Mouse (Mus musculus) right cerebral cortex, adult 18-20 months (tissue): ENCODE results near the gene Accs.

Source experiments
- DNase-seq: peaks from one replicate; pipeline ENCODE4 v3.0.0; 2022; ENCODE audit warnings: mixed read lengths

The Accs gene

DNA sequence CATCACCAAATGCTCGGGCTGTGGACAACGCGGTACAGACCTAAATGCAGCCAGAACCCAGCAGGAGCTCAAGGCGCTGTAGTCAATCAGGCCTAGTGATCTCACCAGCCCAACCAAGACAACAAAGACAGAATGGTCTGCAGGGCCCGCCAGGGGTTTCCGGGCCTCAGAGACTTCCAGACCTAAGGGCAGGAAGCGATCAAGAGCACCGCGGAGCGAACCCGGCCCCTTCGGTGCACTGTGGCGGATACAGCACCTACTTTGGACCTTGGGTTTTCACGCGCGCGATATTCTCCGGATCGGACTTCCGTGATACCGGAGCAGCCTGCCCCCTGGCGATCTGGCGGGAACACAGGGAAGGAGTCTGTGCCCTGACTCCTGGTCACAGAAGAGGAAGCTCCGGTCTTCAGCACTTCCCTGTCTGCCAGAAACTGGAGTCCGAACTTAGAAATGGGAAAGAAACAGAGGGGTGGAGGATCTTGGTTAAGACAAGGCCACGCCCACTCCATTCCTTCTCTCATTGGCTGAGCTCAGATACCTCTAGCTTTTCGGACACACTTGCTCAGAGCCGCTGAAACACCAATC is at the start of gene Accs:
Gene Accs, minus strand, starts transcription at position 439 of the 585 bp plus-strand sequence.
- DNase-seq = peak; percentile 53

DNA sequence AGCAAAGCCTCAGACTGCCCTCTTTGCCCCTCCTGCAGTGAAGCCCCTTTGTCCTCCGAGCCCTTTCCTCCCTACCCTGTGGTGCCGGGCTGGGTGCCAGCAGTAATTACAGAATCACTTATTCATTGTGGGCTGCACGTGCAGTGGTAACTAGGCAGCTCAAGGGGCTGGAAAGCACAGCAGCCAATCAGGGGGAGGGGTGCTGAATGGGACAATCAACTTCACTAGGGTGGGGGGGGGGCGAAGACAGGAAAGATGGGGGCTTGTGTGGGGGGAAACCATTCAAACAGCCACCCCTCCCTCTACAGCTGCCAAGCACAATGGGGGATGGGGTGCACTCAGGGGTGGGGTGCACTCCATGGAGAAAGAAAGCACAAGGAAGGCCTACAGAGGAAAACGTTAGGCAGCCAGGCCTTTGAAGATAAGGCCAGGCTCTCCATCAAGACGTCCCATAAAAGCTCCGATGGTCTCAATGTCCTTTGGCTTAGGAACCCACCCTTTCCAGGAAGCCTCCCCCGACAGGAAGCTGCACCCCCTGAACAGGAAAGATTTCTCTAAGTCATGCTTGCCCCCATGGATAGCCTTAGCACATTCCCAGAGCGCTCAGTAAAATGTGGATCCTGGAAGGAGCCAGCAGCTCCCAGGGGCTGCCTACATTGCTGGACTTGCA is 42.0 kb upstream of the Accs start:
- peak; percentile 47 for DNase-seq

- DNase-seq = no peak
Measured at GRCm38 (mm10) chr2:93890143-93890542, 40.4 kb upstream of the Accs start.

GRCm38 (mm10) chr2:93889071-93889470 is 39.3 kb upstream of the Accs start:
- DNase-seq = no peak

DNA sequence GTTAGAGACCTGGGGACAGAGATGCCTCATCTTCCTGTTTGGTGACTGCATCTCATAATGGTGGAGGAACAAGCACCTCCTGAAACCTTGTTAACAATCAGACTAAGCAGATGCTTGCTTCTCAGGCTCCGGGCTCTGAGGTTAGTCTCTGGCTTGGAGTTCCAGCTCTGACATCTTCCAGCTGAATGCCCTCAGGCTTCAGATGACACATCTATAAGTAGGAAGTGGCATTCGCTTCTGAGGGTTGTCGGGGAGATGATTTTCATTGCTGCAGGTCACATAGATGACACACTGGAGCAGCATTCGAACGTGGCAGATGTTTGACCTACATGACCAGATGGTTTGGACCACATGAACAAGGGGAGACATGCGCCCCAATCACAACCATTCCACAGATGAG is 38.6 kb upstream of the Accs start:
- no peak for DNase-seq

- no peak for DNase-seq
Measured at GRCm38 (mm10) chr2:93887273-93887672, 37.5 kb upstream of the Accs start.

GRCm38 (mm10) chr2:93886013-93886794 is 36.5 kb upstream of the Accs start:
- DNase-seq = no peak

DNA sequence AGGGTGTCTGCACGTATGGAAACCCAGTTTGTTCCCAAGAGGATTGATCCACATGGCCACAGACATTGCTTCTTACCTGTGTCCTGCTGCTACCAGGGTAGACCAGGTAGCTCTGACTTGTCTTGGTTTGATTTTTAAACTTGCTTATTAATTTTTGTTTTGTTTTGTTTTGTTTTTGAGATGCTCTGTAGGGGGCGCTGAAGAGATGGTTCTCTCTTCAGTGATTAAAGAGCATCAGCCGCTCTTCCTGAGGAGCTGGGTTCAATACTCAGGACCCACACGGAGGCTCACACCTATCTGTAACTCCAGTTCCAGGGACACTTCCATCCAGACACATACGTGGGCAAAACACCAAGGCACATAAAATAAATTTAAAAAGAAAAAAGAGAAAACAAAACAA is 33.3 kb upstream of the Accs start:
- no peak for DNase-seq

DNA sequence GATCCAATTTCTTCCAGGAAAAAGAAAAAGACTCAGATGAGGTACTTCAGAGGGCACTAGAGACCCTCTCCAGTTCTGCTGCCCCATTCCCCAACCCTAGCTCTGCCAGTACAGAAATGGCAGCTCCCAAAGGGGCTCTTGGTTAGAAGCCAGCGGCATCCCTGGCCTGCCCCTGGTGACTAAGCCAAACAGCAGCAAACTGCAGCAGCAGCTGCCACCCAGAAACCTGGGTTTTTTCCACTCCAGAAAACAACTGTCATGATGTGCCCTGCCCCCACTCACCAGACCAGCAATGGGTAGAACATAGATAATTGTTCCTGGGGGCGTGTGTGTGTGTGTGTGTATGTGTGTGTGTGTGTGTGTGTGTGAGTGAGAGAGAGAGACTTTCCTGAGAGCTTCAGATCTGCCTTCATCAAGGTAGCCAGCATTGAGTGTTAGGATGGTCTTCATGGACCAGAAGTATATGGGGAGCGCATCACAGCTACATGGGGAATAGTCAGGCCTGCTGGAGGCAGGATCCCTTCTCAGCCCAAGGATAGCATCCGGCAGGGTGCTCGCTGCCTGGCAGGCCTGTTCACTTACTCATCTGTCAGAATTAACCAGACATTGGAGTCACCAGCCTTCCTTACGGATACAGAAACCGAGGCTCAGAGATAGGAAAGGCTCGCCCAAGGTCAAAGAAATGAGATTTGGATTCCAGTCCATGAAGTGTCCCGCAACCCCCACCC is 32.1 kb upstream of the Accs start:
- DNase-seq = no peak

- DNase-seq = no peak
Measured at GRCm38 (mm10) chr2:93880981-93881380, 31.2 kb upstream of the Accs start.

DNA sequence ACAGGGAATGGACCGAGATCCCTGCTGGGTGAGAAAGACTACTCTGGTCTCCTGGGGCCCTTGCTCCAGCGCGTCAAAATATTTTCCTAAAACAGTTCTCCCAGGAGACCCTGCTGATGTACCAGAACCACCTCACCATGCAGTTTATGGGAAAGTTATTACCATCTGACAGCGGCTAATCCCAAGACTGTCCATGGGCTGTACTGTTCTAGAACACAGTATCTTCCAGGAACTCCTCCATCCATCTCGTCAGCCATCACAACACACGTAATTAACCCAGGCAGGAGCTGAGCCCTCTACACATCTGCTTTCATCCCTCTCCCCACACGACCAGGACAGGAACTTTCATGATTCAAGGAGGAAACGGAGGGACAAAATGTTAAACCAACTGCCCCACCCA is 30.7 kb upstream of the Accs start:
- no peak for DNase-seq

- no peak for DNase-seq
Measured at GRCm38 (mm10) chr2:93877005-93877404, 27.3 kb upstream of the Accs start.

DNA sequence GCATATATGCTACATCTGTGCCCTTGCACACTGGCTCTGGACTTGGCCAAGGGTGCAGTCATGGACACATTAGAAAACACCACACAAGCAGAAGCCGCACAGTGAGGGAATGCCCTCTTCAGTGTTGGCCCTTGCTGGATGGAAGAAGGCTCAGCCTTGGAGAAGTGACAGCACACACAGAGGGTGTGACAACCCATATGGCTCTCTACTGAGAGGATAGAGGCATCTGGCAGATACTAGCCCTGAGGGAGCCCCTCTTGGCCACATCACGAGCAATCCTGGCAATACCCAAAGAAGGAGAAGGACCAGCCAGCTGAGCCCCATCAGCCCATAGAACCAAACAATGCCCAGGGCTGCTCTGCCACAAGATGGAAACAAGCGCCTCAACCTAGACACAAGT is 24.9 kb upstream of the Accs start:
- no peak for DNase-seq

- DNase-seq = no peak
Measured at GRCm38 (mm10) chr2:93874227-93874514, 24.4 kb upstream of the Accs start.

- no peak for DNase-seq
Measured at GRCm38 (mm10) chr2:93873449-93874226, 23.9 kb upstream of the Accs start.

DNA sequence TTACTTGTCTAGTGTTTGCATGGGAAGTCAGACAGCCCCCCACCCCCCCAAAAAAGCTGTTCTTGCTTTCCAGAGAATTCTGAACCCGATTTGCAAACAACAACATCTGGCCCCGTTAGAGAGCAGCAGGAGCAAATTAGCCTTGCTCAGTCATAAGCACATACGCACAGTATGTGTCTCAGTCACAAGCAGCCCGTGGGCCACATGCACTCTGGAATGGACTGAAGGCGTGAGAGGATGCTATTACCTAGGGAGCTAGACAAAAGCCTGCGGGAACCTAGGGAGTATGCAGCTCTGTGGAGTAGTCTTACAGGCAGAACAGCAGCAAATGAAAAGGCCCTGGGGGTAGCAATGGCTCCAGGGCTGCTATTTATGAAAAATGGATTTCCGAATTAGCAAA is 22.5 kb upstream of the Accs start:
- DNase-seq = no peak

DNA sequence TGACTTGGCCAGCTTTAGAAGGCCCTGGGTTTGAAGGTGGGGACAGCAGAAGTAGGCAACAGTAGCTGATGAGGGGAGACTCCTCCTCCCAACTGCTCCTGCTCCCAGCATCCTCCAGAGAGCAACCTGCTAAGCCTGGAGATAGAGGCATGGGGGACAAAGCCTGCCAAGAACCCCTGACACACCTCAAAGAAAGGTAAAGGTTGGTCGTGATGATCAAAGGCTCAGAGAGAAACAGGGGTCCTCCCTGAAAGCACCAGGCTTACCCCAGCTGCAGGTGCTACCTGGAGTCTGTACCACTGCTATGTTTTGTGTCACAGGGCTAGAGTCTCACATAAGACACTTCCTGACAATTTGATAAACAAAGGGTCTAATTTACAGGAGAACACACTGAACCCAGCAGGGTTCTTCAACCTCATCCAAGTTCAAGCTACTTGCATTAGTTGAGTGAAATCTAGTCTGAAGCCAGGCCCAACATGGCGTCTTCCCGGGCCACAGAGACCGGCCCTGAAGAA is 21.7 kb upstream of the Accs start:
- DNase-seq = no peak

DNA sequence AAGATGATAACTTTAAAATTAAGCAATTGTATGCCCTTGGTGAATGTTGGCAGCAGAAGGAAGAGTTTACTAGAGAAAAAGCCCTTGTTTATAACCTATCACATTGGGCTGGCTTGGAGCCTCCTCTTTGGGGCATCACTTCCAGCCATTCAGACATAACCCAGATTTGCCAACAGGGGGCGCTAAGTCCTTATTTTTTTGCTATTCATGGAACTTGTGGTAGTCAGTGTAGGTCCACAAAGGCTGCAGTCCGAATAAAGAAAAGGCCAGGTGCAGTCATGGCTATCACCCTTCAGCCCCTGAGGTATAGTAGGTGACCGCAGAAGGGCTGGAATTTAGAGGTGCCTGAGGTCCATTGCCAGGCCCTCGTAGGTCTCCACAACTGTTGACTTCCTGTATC is 21.1 kb upstream of the Accs start:
- peak; percentile 73 for DNase-seq

DNA sequence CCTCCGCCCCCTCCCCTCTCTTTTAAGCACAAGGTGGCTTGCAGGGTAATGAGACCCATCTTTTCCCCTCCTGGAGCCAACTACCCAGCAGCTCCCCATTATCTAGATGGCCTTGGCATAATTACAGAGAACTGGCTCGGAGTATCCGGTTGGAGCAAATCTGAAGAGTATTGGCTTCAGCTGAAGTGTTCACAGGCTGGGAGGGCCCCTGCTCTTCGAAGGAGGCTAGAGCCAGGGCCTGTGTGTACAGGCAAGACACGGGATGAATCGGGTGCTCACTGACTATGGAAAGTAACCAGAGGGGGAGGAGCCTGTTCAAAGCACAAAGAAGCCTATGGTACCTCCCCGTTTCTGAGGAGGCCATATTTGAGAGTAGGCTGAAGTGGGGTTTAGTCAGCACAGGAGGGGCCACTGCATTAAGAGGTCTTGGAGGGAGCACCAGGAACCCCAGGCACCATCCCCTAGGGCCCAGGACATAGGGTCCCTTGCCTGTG is 19.4 kb upstream of the Accs start, which contains the start of gene Accsl:
Gene Accsl, minus strand, starts transcription at position 51 of the 494 bp plus-strand sequence.
- DNase-seq = no peak

DNA sequence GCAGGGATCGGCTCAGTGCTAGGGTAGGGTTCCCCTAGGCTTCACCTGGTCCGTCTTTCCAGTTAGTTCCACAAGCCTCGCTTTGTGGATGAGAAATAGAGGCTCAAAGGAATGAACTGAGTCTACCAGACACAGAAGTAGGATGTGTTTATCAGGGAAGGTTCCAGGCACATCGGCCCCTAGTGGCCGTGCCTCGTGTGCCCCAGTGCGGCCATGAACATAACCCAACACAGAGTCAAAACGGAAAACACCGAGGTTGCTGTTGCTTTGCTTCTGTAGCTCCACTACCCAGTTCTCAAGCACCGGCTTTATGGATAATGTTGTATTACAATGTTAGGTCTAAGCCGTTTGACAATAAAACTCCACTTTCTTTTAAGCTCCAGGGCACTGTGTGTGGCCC is 18.8 kb upstream of the Accs start:
- no peak for DNase-seq

GRCm38 (mm10) chr2:93863229-93863628 is 13.5 kb upstream of the Accs start:
- DNase-seq = no peak

GRCm38 (mm10) chr2:93858845-93859244 is 9.1 kb upstream of the Accs start:
- no peak for DNase-seq
